Mouse (Mus musculus) thymus, adult 2 months (tissue): ENCODE data around the gene Plekhh3.

Experiments
- CTCF ChIP-seq: fragments of 200-500 bp; IDR thresholded peaks from 2 replicates; pipeline ENCODE4 v1.5.1; 2012; ENCODE audit warnings: mild to moderate bottlenecking, control low read depth, low read length, moderate library complexity, borderline replicate concordance; ENCODE audit not compliant: control insufficient read depth, poor library complexity, insufficient read depth; ENCODE audit errors: extremely low read depth
- POLR2A ChIP-seq: fragments of 200-500 bp; IDR thresholded peaks from 2 replicates; pipeline ENCODE4 v1.6.1; 2012; ENCODE audit warnings: mild to moderate bottlenecking, low read length, control low read depth, moderate library complexity; ENCODE audit not compliant: control insufficient read depth, poor library complexity, insufficient read depth; ENCODE audit errors: extremely low read depth

DNA sequence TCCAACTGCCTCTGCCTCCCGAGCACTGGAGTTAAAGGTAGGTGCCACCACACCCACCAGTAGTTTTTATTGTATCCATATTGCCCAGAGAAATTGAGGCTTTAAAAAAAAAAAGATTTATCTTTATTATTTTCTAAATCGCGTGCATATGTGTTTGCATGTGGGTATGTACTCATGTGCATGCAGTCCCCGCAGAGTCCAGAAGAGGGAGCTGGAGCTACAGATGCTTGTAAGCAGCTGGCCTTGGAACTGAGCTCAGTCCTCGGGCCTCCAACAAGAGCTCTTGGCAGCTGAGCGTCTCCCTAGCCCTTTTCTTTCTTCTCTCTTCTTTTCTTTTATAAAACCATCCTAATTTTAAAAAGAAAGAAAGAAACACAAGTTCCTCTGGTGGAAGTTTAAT is 39.5 kb downstream of the Plekhh3 start:
- no peak for TF ChIP-seq CTCF
- no peak for TF ChIP-seq POLR2A
